Mouse (Mus musculus) lung, postnatal 0 days (tissue): ENCODE data around the gene Emc9. TPM values are rescaled to one million over a fixed set of nuclear protein-coding genes. Genes with fewer than 3 reads are reported as not detected.

Experiments used
- ATAC-seq: fragments of 200-750 bp; cut with Nextera tagmentation; 2 replicates; pipeline ENCODE4 v1.8.0; 2017; ENCODE audit warnings: moderate library complexity
- DNase-seq: peaks from one replicate; pipeline ENCODE4 v3.0.0-alpha.2; 2016; ENCODE audit warnings: low spot score
- H3K27ac ChIP-seq: fragments of 300-500 bp; sonication (generic); 2 replicates; pipeline ENCODE4 v1.5.1; 2014; ENCODE audit warnings: antibody characterized with exemption, mild to moderate bottlenecking, low read length, mixed read lengths
- H3K27me3 ChIP-seq: fragments of 300-500 bp; sonication (generic); replicated peaks from 2 replicates; pipeline ENCODE4 v1.6.1; 2014; ENCODE audit warnings: low read length, mixed read lengths; ENCODE audit not compliant: insufficient read depth
- H3K36me3 ChIP-seq: fragments of 300-500 bp; sonication (generic); 2 replicates; pipeline ENCODE4 v1.6.1; 2014; ENCODE audit warnings: low read length, mixed read lengths; ENCODE audit not compliant: insufficient read depth
- H3K4me1 ChIP-seq: fragments of 300-500 bp; sonication (generic); 2 replicates; pipeline ENCODE4 v1.6.1; 2014; ENCODE audit warnings: antibody characterized with exemption, low read depth, low read length, mixed read lengths; ENCODE audit not compliant: insufficient read depth
- H3K4me2 ChIP-seq: fragments of 300-500 bp; sonication (generic); replicated peaks from 2 replicates; pipeline ENCODE4 v1.6.1; 2014; ENCODE audit warnings: low read depth, mild to moderate bottlenecking, low read length, moderate library complexity, mixed read lengths
- H3K4me3 ChIP-seq: fragments of 300-500 bp; sonication (generic); 2 replicates; pipeline ENCODE4 v1.5.1; 2014; ENCODE audit warnings: low read depth, low read length
- H3K9ac ChIP-seq: fragments of 300-500 bp; sonication (generic); replicated peaks from 2 replicates; pipeline ENCODE4 v1.6.1; 2014; ENCODE audit warnings: low read depth, mild to moderate bottlenecking
- H3K9me3 ChIP-seq: fragments of 300-500 bp; sonication (generic); 2 replicates; pipeline ENCODE4 v1.6.1; 2016; ENCODE audit warnings: low read length, mixed read lengths
- CTCF ChIP-seq: IDR thresholded peaks from 2 replicates; pipeline ENCODE4 v1.5.1; 2016; ENCODE audit warnings: antibody characterized with exemption, mild to moderate bottlenecking
- EP300 ChIP-seq: IDR thresholded peaks from 2 replicates; pipeline ENCODE4 v1.6.1; 2016; ENCODE audit warnings: antibody characterized with exemption, mild to moderate bottlenecking, control low read depth
- WGBS: fragments of 180-500 bp; shearing (Covaris S2); extraction: QIAGEN DNeasy Blood & Tissue Kit; methylation state at CpG from one replicate; pipeline ENCODE4 v1.1.7; 2014; 5-methylcytosine and 5-hydroxymethylcytosine counted together
- polyA plus RNA-seq: library from polyadenylated mRNA; unstranded; fragments of >200 nt; fragmentation: Nextera tagmentation; extraction: Ambion mirVana; gene quantifications from 2 replicates; pipeline ENCODE4 v1.2.1, GENCODE M21; 2015

The Emc9 gene
- polyA plus RNA-seq, 1 experiment from 2014 or later, result 18.3 TPM

GRCm38 (mm10) chr14:55616844-55617243 is 31.7 kb upstream of the Emc9 start:
- Histone ChIP-seq H3K4me1 (no peaks in the 10 kb centered on the region; the same call in 1 of the 2 replicates), H3K4me3 (no peak overlapping the region), H3K36me3 (no peaks in the 10 kb centered on the region), H3K27me3 (no peaks in the 10 kb centered on the region), H3K9me3 (no peaks in the 10 kb centered on the region), H3K4me2 (no peak overlapping the region), H3K9ac (no peak overlapping the region), H3K27ac (no peak overlapping the region)
- no peak for ATAC-seq
- WGBS, result 72% methylated on average over 2 of the region's 2 CpGs
- DNase-seq, result no peak
- TF ChIP-seq CTCF (no peak), EP300 (no peak)

- H3K27ac ChIP-seq, result no peak overlapping the region
- 49% methylated on average over 2 of the region's 2 CpGs for WGBS
- H3K9me3 ChIP-seq, result no peaks in the 10 kb centered on the region
- no peak overlapping the region for H3K4me3 ChIP-seq
- H3K9ac ChIP-seq, result no peak overlapping the region
- DNase-seq (peak; percentile 61), ATAC-seq (no peak)
- TF ChIP-seq EP300 (no peak), CTCF (no peak)
- H3K36me3 ChIP-seq, result no peaks in the 10 kb centered on the region
- H3K4me1 ChIP-seq, result no peaks in the 10 kb centered on the region; the same call in 1 of the 2 replicates
- no peak overlapping the region for H3K4me2 ChIP-seq
- H3K27me3 ChIP-seq, result no peaks in the 10 kb centered on the region
These were observed 30.8 kb upstream of the Emc9 start for GRCm38 (mm10) chr14:55615876-55616275.

- H3K27me3 ChIP-seq, result no peaks in the 10 kb centered on the region
- ATAC-seq, result peak; percentile 70
These were observed 29.6 kb upstream of the Emc9 start for GRCm38 (mm10) chr14:55614565-55615178.

GRCm38 (mm10) chr14:55613346-55613745 is 28.2 kb upstream of the Emc9 start:
- peaks cover 15% of the 10 kb centered on the region for H3K36me3 ChIP-seq
- ATAC-seq (no peak), DNase-seq (no peak)

More at GRCm38 (mm10) chr14:55614565-55615178, 29.6 kb upstream of the Emc9 start:
- no peak overlapping the region for H3K4me2 ChIP-seq
- H3K36me3 ChIP-seq, result peaks cover 2% of the 10 kb centered on the region; the same call in 1 of the 2 replicates
- H3K4me3 ChIP-seq, result no peak overlapping the region
- H3K27ac ChIP-seq, result peak overlapping the region; percentile 44; the same call in 1 of the 2 replicates
- no peak overlapping the region for H3K9ac ChIP-seq
- DNase-seq, result peak; percentile 64
- 64% methylated on average over 7 of the region's 7 CpGs for WGBS
- no peaks in the 10 kb centered on the region for H3K9me3 ChIP-seq
- H3K4me1 ChIP-seq, result no peaks in the 10 kb centered on the region; the same call in 1 of the 2 replicates
- TF ChIP-seq CTCF (no peak), EP300 (peak; percentile 94)

GRCm38 (mm10) chr14:55608339-55608738 is 23.2 kb upstream of the Emc9 start:
- Histone ChIP-seq H3K4me1 (peaks cover 5% of the 10 kb centered on the region), H3K9me3 (no peaks in the 10 kb centered on the region), H3K9ac (no peak overlapping the region), H3K4me2 (no peak overlapping the region), H3K27ac (no peak overlapping the region), H3K4me3 (no peak overlapping the region), H3K36me3 (peaks cover 35% of the 10 kb centered on the region), H3K27me3 (no peaks in the 10 kb centered on the region)
- 100% methylated on average over 6 of the region's 6 CpGs for WGBS
- no peak for TF ChIP-seq CTCF
- no peak for TF ChIP-seq EP300
- ATAC-seq (no peak), DNase-seq (no peak)

More at GRCm38 (mm10) chr14:55613346-55613745, 28.2 kb upstream of the Emc9 start:
- H3K4me2 ChIP-seq, result no peak overlapping the region
- no peaks in the 10 kb centered on the region for H3K9me3 ChIP-seq
- TF ChIP-seq CTCF, result no peak
- TF ChIP-seq EP300, result no peak
- no peak overlapping the region for H3K27ac ChIP-seq
- 43% methylated on average over 6 of the region's 6 CpGs for WGBS
- no peak overlapping the region for H3K4me3 ChIP-seq
- H3K27me3 ChIP-seq, result no peaks in the 10 kb centered on the region
- no peaks in the 10 kb centered on the region; the same call in 1 of the 2 replicates for H3K4me1 ChIP-seq
- H3K9ac ChIP-seq, result no peak overlapping the region

GRCm38 (mm10) chr14:55605743-55606459 is 20.8 kb upstream of the Emc9 start:
- no peak for TF ChIP-seq CTCF
- no peak for TF ChIP-seq EP300
- WGBS, result 92% methylated on average over 16 of the region's 16 CpGs
- Histone ChIP-seq H3K9ac (no peak overlapping the region; the same call in 1 of the 2 replicates), H3K27ac (no peak overlapping the region), H3K27me3 (no peaks in the 10 kb centered on the region), H3K36me3 (peaks cover 41% of the 10 kb centered on the region), H3K9me3 (no peaks in the 10 kb centered on the region), H3K4me2 (no peak overlapping the region), H3K4me3 (no peak overlapping the region), H3K4me1 (peaks cover 5% of the 10 kb centered on the region)
- ATAC-seq (no peak), DNase-seq (no peak)
